Mouse (Mus musculus): ENCODE data around the gene Irgq.

DNA sequence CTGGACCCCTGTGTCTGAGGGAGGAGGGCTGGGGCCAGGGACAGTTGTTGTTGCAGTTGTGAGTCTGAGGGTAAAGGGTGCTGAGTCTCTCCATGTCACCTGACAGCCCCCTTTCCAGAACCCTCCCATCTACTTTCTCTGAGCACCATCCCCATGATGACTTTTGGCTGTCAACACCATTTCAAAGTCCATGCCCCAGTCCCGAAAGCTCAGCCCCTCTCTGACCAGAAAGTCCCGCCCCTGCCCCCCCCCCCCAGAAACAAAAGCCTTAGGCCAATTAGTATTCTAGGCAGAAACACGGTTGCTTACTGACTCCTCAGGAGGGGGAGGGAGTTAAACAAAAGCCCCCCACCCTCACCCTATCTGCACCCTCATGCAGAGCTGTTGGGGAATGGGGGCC, 43.1 kb upstream of the Irgq start:
- TF ChIP-seq CTCF (IDR thresholded peaks at IDR 0.05; ENCODE audit: low read depth): no peak
- no peak for TF ChIP-seq EP300 (IDR thresholded peaks at IDR 0.05; ENCODE audit: low read depth)

All from heart, postnatal 0 days (tissue).